Mouse (Mus musculus): ENCODE results near the gene Col18a1.

GRCm38 (mm10) chr10:77211116-77211570 lies 44.8 kb upstream of the Col18a1 start:
- no peak for TF ChIP-seq POLR2A (IDR thresholded peaks at IDR 0.05; ENCODE audit: low read depth, low read length)
- no peak for TF ChIP-seq CTCF (conservative IDR thresholded peaks at IDR 0.05; ENCODE audit: insufficient read depth, insufficient read length, low read depth, low read length)
